Mouse (Mus musculus) heart, embryonic 11.5 days (tissue): ENCODE measurements around the gene Gm45021. TPM values are rescaled to one million over a fixed set of nuclear protein-coding genes. Genes with fewer than 3 reads are reported as not detected.

ENCODE experiments used
- ATAC-seq: fragments of 200-750 bp; cut with Nextera tagmentation; replicated peaks from 2 replicates; pipeline ENCODE4 v1.8.0; 2017; ENCODE audit warnings: moderate library complexity; ENCODE audit not compliant: insufficient number of reproducible peaks, low FRiP score, low TSS enrichment
- H3K27ac ChIP-seq: fragments of 300-500 bp; sonication (generic); 2 replicates; pipeline ENCODE4 v1.5.1; 2014; ENCODE audit warnings: mild to moderate bottlenecking, low read depth, low read length
- H3K27me3 ChIP-seq: fragments of 300-500 bp; sonication (generic); 2 replicates; pipeline ENCODE4 v1.6.1; 2014; ENCODE audit warnings: mild to moderate bottlenecking, low read length, mixed read lengths; ENCODE audit not compliant: control insufficient read depth, insufficient read depth
- H3K36me3 ChIP-seq: fragments of 300-500 bp; sonication (generic); 2 replicates; pipeline ENCODE4 v1.6.1; 2014; ENCODE audit warnings: mild to moderate bottlenecking, low read length, moderate library complexity, mixed read lengths; ENCODE audit not compliant: control insufficient read depth, insufficient read depth
- H3K4me1 ChIP-seq: fragments of 300-500 bp; sonication (generic); 2 replicates; pipeline ENCODE4 v1.6.1; 2014; ENCODE audit warnings: low read length; ENCODE audit not compliant: control insufficient read depth, insufficient read depth
- H3K4me2 ChIP-seq: fragments of 300-500 bp; sonication (generic); 2 replicates; pipeline ENCODE4 v1.6.1; 2014; ENCODE audit warnings: mild to moderate bottlenecking, moderate library complexity
- H3K4me3 ChIP-seq: fragments of 300-500 bp; sonication (generic); 2 replicates; pipeline ENCODE4 v1.5.1; 2014; ENCODE audit warnings: low read depth, low read length
- H3K9ac ChIP-seq: fragments of 300-500 bp; sonication (generic); 2 replicates; pipeline ENCODE4 v1.6.1; 2014; ENCODE audit warnings: mild to moderate bottlenecking, low read depth, low read length, moderate library complexity
- H3K9me3 ChIP-seq: fragments of 300-500 bp; sonication (generic); replicated peaks from 2 replicates; pipeline ENCODE4 v1.6.1; 2016; ENCODE audit warnings: low read length; ENCODE audit not compliant: control insufficient read depth
- WGBS: fragments of 180-500 bp; shearing (Covaris S2); extraction: QIAGEN DNeasy Blood & Tissue Kit; methylation state at CpG from one replicate; pipeline ENCODE4 v1.1.7; 2014; ENCODE audit not compliant: insufficient replicate concordance; 5-methylcytosine and 5-hydroxymethylcytosine counted together
- polyA plus RNA-seq: library from polyadenylated mRNA; unstranded; fragments of >200 nt; fragmentation: Nextera tagmentation; extraction: Ambion mirVana; gene quantifications from 2 replicates; pipeline ENCODE4 v1.2.1, GENCODE M21; 2014

Gene Gm45021
- polyA plus RNA-seq, 1 experiment from 2014 or later = 1.3 TPM

DNA sequence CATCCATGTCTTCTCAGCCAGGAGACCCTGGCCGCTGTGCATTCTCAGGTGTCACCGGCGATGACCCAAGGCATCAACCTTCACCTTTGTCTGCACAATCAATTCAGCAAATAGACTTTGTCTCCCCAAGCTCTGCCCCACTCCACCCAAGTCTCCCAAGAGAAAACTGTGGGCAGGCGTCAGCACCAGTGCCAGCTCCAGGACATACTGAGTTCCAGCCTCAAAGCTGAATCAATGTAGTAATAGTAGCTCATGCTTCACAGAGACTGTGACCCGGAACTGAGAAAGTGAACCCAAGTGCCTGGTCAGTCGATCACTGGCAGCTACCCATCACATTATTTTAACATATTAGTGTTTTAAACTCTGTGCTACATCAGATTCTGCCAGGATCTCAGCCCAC, 41.1 kb upstream of the Gm45021 start:
- H3K4me1 ChIP-seq = no peaks in the 10 kb centered on the region
- H3K27ac ChIP-seq = no peak overlapping the region
- H3K27me3 ChIP-seq = no peaks in the 10 kb centered on the region
- no peak overlapping the region for H3K4me2 ChIP-seq
- H3K4me3 ChIP-seq = no peak overlapping the region
- no peaks in the 10 kb centered on the region for H3K36me3 ChIP-seq
- ATAC-seq = no peak
- 75% methylated on average over 6 of the region's 6 CpGs for WGBS
- H3K9me3 ChIP-seq = no peaks in the 10 kb centered on the region
- no peak overlapping the region for H3K9ac ChIP-seq

DNA sequence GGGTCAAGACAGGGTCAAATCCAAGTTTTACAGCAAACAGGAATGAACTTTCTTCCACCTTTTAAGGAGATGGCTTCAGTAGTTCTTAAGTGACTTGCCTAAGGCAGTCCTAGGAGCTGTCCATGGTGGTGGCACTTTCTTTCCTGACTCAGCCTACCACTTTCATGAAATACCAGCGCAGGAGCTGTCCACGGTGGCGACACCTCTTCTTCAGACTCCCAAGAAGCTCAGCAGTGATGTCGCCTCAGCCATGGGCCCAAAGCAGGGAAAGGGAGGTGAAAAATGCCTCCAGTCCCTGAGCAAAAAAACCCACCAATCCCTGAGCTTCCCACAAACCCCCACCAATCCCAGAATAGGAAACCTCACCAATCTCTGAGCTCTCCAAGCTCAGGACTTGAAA, 36.5 kb upstream of the Gm45021 start:
- Histone ChIP-seq H3K9me3 (no peaks in the 10 kb centered on the region), H3K4me2 (no peak overlapping the region), H3K4me1 (peaks cover 11% of the 10 kb centered on the region; the same call in 1 of the 2 replicates), H3K36me3 (no peaks in the 10 kb centered on the region; the same call in 1 of the 2 replicates), H3K9ac (no peak overlapping the region), H3K4me3 (no peak overlapping the region), H3K27ac (no peak overlapping the region), H3K27me3 (no peaks in the 10 kb centered on the region)
- WGBS = 45% methylated on average over 4 of the region's 4 CpGs
- ATAC-seq = no peak

DNA sequence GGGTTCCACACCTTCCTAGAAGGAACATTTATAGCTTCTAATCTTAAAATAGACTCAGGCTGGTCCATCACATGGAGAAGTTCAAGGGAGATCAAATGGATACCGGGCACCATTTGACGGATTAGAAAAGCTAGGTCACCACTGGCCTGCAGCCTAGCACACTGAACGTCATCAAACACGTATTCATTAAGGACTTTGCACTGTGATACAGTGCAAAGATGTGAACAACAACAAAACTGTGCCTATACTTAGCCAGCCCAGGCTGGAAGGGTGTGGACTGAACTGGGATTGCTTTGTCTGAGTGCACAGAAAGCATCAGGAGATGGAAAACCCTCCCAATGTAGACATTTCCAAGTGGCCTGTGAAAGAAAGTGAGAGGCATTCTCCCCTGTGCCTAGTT, 35.6 kb upstream of the Gm45021 start:
- ATAC-seq = peak; percentile 32; the same call in 1 of the 2 replicates
- H3K9me3 ChIP-seq = no peaks in the 10 kb centered on the region
- no peaks in the 10 kb centered on the region for H3K27me3 ChIP-seq
- peak overlapping the region; percentile 83 for H3K9ac ChIP-seq
- H3K36me3 ChIP-seq = no peaks in the 10 kb centered on the region; the same call in 1 of the 2 replicates
- H3K27ac ChIP-seq = peak overlapping the region; percentile 88
- H3K4me2 ChIP-seq = peak overlapping the region; percentile 68
- 77% methylated on average over 4 of the region's 4 CpGs for WGBS
- peaks cover 11% of the 10 kb centered on the region; the same call in 1 of the 2 replicates for H3K4me1 ChIP-seq
- H3K4me3 ChIP-seq = peak overlapping the region; percentile 63

DNA sequence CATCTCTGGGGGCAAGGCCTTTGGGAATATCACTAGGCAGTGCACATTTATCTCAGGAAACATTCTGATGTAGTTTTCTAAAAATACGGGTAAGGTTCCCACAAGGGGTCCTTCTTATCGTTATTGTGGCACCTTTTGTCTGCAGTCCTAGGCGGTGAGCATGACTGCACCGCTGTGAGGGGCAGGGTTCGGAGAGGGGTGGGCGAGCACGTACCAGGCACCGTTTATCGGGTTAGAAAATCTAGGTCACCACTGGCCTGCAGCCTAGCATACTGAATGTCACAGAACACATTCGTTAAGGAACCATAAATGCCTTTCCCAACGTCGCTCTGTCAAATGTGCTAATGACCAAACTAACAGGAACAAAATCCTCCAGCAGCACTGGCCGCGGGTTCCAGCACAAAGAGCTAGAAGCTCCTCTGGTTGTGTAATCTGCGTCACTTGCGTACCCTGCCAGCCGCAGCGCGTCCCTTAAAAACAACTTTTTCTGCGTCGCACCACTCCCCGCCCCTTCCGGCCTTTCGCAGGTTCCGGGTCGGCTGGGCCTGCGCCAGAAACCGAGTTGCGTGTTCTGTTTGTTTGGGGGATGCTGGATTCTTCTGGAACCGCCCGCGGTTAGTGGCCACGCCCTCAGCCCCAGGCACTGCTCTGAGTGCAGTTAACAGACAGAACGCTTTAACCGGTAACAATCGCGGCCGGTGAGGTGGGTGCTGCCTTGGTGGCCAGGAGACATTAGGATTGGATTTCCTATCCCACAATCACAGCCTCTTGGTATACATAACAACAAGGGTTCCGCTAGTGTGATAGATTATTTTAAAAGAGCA, 34.9 kb upstream of the Gm45021 start, which contains the start of gene Lrrc61:
TSS of gene Lrrc61 (plus strand) at position 517 of the 824 bp plus-strand sequence.
- peak; percentile 80 for ATAC-seq
- WGBS = under 1% methylated on average over 39 of the region's 39 CpGs
- peak within 1 kb of the TSS; percentile 83 for H3K9ac ChIP-seq

DNA sequence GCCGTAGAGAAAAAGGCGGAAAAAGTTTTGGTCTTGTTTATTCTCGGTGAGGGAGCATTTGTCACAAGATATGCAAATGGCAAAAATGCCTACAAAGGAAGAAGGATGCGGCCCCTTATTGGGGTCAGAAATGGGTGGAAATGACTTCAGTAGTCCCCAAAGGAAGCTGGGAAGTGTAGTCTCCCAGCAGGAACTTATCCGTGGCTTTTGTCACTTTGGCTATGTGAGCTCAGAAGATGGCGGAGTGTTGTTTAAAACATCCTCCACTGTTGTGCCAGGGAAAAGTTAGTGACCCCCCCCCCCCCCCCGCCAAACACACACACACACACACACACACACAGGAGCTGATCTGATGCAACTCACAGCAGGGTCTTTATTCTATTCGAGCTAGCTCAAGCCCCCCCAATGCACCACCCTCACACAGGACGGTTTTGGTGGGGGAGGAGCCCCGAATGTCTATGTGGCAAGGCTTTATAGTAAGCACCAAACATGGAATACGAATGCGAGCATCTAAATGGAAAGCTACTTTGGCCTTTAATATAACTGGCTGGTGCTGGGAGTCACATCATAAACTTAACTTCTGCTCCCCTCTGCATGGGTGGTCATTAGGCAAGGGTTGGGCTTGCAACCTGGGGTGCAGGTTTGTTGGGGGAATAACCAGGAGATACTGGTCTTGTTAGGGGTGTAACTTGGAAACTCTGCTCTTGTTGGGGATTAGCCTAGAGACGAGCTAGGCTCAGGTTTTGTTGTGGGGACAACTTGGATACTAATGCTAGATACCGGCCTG, 34.1 kb upstream of the Gm45021 start:
- Histone ChIP-seq H3K27me3 (no peaks in the 10 kb centered on the region), H3K9me3 (no peaks in the 10 kb centered on the region), H3K27ac (peak overlapping the region; percentile 88), H3K4me3 (peak overlapping the region; percentile 63), H3K9ac (peak overlapping the region; percentile 83), H3K4me1 (peaks cover 11% of the 10 kb centered on the region; the same call in 1 of the 2 replicates), H3K36me3 (no peaks in the 10 kb centered on the region; the same call in 1 of the 2 replicates), H3K4me2 (peak overlapping the region; percentile 68)
- WGBS = 31% methylated on average over 14 of the region's 14 CpGs
- ATAC-seq = peak; percentile 66

More for the DNA sequence above, 34.9 kb upstream of the Gm45021 start, which contains the start of gene Lrrc61:
- Histone ChIP-seq H3K27me3 (no peaks in the 10 kb centered on the region), H3K4me1 (peaks cover 11% of the 10 kb centered on the region; the same call in 1 of the 2 replicates), H3K9me3 (no peaks in the 10 kb centered on the region), H3K27ac (peak within 1 kb of the TSS; percentile 88), H3K36me3 (no peaks in the 10 kb centered on the region; the same call in 1 of the 2 replicates), H3K4me2 (peak within 1 kb of the TSS; percentile 68), H3K4me3 (peak within 1 kb of the TSS; percentile 63)

DNA sequence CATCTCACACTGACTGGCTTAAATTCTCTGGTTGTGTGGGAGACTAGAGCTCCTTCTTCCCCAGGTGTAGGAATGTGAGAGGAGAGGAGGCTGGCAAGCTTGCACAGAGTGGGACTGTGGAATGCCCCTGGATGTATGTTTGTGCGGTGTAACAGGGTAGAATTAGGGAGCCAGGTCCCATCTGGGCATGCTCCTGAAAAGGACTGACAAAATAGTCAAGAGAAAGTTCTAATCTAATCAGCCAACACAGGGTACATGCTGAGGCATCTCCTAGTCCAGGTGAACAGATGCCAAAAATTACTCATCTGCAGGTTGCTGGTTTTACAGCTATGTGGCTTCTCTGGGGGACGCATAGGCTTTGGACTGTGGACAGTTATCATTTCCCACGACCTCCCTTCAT, 33.5 kb upstream of the Gm45021 start:
- Histone ChIP-seq H3K36me3 (no peaks in the 10 kb centered on the region; the same call in 1 of the 2 replicates), H3K4me2 (peak overlapping the region; percentile 68; the same call in 1 of the 2 replicates), H3K4me1 (peaks cover 11% of the 10 kb centered on the region; the same call in 1 of the 2 replicates), H3K9ac (no peak overlapping the region), H3K4me3 (no peak overlapping the region), H3K27me3 (no peaks in the 10 kb centered on the region), H3K9me3 (no peaks in the 10 kb centered on the region), H3K27ac (no peak overlapping the region)
- ATAC-seq = no peak
- 91% methylated on average over 3 of the region's 3 CpGs for WGBS

DNA sequence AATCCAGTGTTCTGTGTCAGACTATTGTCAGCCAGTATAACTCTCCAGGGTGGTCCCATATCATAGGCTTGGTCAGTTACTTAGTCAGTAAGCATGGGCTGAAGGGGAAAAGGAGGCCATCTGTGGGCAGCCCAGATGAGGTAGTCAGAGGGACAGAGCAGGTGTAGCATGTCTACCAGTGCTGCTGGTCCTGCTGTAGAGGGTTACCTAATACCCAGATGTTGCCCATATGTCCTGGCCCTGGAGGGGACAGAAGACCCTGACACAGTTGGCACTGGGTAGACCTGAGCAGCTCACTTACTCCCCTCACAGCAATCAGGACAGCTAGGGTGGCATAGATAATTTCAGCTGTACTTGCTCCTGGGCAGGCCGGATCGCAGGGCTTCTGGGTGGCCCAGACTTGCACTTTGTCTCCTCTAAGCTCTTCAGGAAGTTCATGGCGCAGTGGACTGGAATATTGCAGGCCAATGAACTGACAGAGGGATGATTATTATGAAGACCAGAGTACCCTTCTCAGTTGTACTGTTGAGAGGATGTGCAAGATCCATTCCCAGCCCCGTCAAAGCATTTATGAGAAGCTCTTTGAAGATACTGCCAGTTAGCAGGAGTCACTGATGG, 23.6 kb upstream of the Gm45021 start:
- Histone ChIP-seq H3K36me3 (no peaks in the 10 kb centered on the region; the same call in 1 of the 2 replicates), H3K9me3 (no peaks in the 10 kb centered on the region), H3K9ac (no peak overlapping the region), H3K27me3 (no peaks in the 10 kb centered on the region), H3K4me1 (peaks cover 25% of the 10 kb centered on the region), H3K4me2 (no peak overlapping the region), H3K27ac (no peak overlapping the region), H3K4me3 (no peak overlapping the region)
- WGBS = 89% methylated on average over 4 of the region's 4 CpGs
- ATAC-seq = no peak

DNA sequence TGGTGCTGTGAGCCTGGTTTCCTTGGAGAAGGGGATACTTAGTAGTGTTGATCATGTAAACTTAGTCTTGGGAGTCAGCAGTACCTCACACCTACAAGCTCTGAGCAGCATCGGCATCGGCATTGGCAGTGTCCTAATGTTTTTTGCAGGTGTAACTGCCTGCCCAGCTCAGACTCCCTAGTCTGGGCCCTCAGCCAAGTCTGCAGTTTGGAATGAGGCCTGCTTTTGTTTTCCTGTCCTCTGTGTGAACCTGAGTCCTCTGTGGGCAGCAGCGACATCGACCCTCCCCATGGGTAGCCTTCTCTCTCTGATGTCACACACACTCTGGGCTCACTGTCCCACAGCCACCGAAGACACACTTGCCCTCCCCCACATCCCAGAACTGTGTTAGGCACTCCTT, 23.1 kb upstream of the Gm45021 start:
- Histone ChIP-seq H3K9ac (no peak overlapping the region), H3K27me3 (no peaks in the 10 kb centered on the region), H3K4me3 (no peak overlapping the region), H3K27ac (peak overlapping the region; percentile 35; the same call in 1 of the 2 replicates), H3K4me1 (peaks cover 25% of the 10 kb centered on the region), H3K9me3 (no peaks in the 10 kb centered on the region), H3K36me3 (no peaks in the 10 kb centered on the region; the same call in 1 of the 2 replicates), H3K4me2 (no peak overlapping the region)
- ATAC-seq = no peak
- 42% methylated on average over 5 of the region's 5 CpGs for WGBS
